Mouse (Mus musculus) megakaryocyte-erythroid progenitor cell, adult 5 weeks (primary cell): Measurements from ENCODE around the gene Fmn2. TPM values are rescaled to one million over a fixed set of nuclear protein-coding genes. Genes with fewer than 3 reads are reported as not detected.

Experiments used
- polyA plus RNA-seq: library from polyadenylated mRNA; stranded (reverse); fragments of >175 nt; gene quantifications from 2 replicates; pipeline ENCODE4 v1.2.3, GENCODE M21; 2012

Fmn2 gene
- polyA plus RNA-seq: 0.28 and 0.34 TPM in 2 replicates

GRCm38 (mm10) chr1:174501661-174502030 lies at the start of gene Fmn2:
Gene Fmn2, plus strand, starts transcription at chr1:174501825.

Other genes starting within 250 kb of the Fmn2 start
- not detected in 2 replicates for gene Olfr419, start 249.8 kb upstream of the Fmn2 start, polyA plus RNA-seq
- gene Mptx1, start 171.3 kb upstream of the Fmn2 start, polyA plus RNA-seq: not detected in 2 replicates
- 0.02 TPM in 1 of 2 replicates, not detected in the other for gene Olfr417, start 136.7 kb upstream of the Fmn2 start, polyA plus RNA-seq
- not detected in 2 replicates for gene Olfr248, start 110.8 kb upstream of the Fmn2 start, polyA plus RNA-seq
- gene Olfr414, start 77.8 kb upstream of the Fmn2 start, polyA plus RNA-seq: not detected in 2 replicates
- gene Olfr220, start 59.7 kb upstream of the Fmn2 start, polyA plus RNA-seq: not detected in 2 replicates